Mouse (Mus musculus) embryo, embryonic 11 days (tissue): Measurements from ENCODE around the gene Synm.

Experiments
- DNase-seq: peaks from one replicate; pipeline ENCODE4 v3.0.0-alpha.2; 2015

The Synm gene

GRCm38 (mm10) chr7:67747731-67748305 lies 11.7 kb downstream of the Synm start:
- DNase-seq: no peak

- DNase-seq: no peak
Observed at GRCm38 (mm10) chr7:67741706-67742105, 17.8 kb downstream of the Synm start.

- DNase-seq: no peak
Observed at GRCm38 (mm10) chr7:67740796-67741195, 18.7 kb downstream of the Synm start.

GRCm38 (mm10) chr7:67740382-67740781 lies 19.2 kb downstream of the Synm start:
- DNase-seq: no peak

GRCm38 (mm10) chr7:67732276-67732675 lies 27.3 kb downstream of the Synm start:
- no peak for DNase-seq

GRCm38 (mm10) chr7:67730431-67731110 lies 29.0 kb downstream of the Synm start:
- DNase-seq: no peak

GRCm38 (mm10) chr7:67728809-67729208 lies 30.7 kb downstream of the Synm start:
- no peak for DNase-seq

- DNase-seq: no peak
Observed at GRCm38 (mm10) chr7:67728203-67728602, 31.3 kb downstream of the Synm start.

- DNase-seq: peak; percentile 37
Observed at GRCm38 (mm10) chr7:67725016-67725415, 34.5 kb downstream of the Synm start.

- DNase-seq: no peak
Observed at GRCm38 (mm10) chr7:67724536-67724935, 35.0 kb downstream of the Synm start.

GRCm38 (mm10) chr7:67722163-67722562 lies 37.4 kb downstream of the Synm start:
- no peak for DNase-seq

GRCm38 (mm10) chr7:67718804-67719203 lies 40.7 kb downstream of the Synm start:
- DNase-seq: no peak

GRCm38 (mm10) chr7:67717520-67717919 lies 42.0 kb downstream of the Synm start:
- DNase-seq: no peak

GRCm38 (mm10) chr7:67716925-67717324 lies 42.6 kb downstream of the Synm start:
- no peak for DNase-seq

- DNase-seq: no peak
Observed at GRCm38 (mm10) chr7:67716213-67716878, 43.2 kb downstream of the Synm start.

GRCm38 (mm10) chr7:67715176-67715575 lies 44.4 kb downstream of the Synm start:
- DNase-seq: no peak

- peak; percentile 66 for DNase-seq
Observed at GRCm38 (mm10) chr7:67713820-67714510, 45.6 kb downstream of the Synm start.

GRCm38 (mm10) chr7:67710216-67710615 lies 49.3 kb downstream of the Synm start:
- DNase-seq: no peak

GRCm38 (mm10) chr7:67708160-67708559 lies 51.4 kb downstream of the Synm start:
- DNase-seq: no peak

GRCm38 (mm10) chr7:67701252-67701914 lies 58.2 kb downstream of the Synm start:
- no peak for DNase-seq

GRCm38 (mm10) chr7:67700846-67701245 lies 58.7 kb downstream of the Synm start:
- peak; percentile 65 for DNase-seq

- DNase-seq: no peak
Observed at GRCm38 (mm10) chr7:67699301-67699700, 60.2 kb downstream of the Synm start.
